Mouse (Mus musculus) 3T3-L1 (cell line): ENCODE measurements at regions not wholly inside any gene's neighbourhood (a gene's known extent, or its start where the extent isn't known, plus 50 kb on each side); places are given as distances from the start of the nearest gene placed in this dataset.

Experiments used
- DNase-seq: peaks from one replicate; pipeline ENCODE4 v3.0.0-alpha.2; 2015; ENCODE audit warnings: low read depth, low spot score

DNA sequence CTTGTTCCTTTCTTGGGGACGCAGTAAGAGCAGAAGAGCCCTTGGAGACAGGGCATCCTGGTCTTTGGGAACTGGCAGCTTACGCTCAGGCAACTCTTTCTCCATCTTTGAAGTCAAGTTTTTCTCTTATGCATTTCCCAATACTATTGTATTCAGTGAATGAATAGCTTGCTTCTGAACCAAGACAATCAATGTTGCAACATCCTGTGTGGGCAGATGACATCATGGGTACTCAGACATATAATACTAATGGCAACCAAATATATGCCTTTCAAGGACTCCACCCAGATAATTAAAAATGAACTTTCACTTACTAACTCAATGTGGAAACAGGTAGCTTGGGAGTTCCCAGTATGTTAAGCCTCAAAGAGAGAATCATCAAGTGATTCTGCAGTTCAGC lies 104.6 kb downstream of the Ngf start:
- peak; percentile 52 for DNase-seq

DNA sequence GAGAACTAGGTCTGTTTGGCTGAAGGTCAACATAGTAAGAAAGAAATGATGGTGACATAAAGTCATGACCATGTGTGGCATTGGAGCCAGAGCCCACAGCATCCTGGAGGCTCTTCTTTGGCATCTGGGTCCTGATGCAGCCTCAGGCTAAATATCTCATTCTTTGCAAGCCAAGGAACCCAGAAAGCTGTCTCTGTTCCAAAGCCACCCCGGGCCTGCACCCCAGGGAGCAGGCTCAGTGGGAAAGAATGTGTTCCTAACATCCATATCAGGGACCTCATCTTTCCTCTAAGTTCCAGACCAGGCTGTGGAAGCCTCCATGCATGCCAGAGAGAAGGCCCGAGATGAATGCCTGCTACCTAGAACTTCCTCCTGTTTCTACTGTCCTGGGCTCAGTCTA lies 107.2 kb downstream of the Ngf start:
- peak; percentile 35 for DNase-seq

DNA sequence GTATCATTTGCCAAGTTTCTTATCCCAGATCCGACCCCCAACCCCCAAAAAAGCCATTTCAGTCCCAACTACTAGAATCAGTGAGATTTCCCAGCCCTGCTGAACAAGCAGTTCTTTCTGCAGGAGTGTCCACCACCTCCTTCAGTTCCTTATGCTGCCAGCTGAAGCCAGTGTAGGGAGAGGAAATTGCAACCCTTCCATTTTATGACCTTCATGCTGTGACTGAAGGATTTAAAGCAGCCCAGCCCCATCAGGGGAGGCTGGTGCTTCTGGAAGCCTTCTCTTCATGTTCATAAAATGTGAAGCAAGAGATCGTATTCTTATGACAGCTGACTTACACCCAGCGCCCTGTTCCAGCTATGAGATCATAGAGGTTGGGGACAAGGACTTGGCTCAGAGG lies 112.1 kb downstream of the Ngf start:
- DNase-seq, result no peak

DNA sequence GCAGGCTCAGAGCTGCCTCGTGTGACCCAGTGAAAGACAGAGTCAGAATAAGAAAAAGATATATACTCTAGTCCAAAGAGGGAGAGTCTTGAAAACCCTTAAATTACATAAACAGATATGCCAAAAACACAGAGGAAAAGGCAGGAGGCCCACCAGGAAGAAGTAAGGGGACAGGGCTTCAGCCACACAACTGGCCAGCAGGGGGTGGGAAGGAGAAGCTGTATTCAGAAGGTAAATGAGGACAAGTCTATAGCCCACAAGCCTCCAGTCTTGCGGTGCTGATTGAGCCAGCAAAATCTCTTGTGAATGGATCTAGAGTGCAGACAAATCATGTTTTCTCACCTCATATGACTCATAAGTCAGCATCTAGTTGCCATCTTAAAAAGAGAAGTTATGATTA lies 115.4 kb downstream of the Ngf start:
- peak; percentile 19 for DNase-seq

DNA sequence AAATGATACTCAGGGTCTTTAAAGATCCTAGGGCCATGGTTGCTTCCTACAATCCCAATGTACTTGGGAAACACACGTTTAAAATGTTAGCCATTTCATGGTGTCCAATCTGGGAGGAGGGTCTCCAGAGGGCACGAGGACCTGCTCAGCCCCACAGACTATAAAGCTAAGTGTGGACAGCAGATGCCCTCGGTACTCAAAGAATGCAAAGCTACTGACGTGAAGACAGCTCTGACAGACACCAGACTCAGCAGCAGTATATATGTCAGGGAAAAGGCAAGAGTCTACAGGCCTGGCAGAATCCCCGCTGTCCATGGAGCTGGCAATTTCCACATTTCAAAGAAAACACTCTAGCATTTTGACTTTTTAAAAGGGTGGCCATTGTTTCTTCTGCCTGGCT lies 116.5 kb downstream of the Ngf start:
- no peak for DNase-seq

DNA sequence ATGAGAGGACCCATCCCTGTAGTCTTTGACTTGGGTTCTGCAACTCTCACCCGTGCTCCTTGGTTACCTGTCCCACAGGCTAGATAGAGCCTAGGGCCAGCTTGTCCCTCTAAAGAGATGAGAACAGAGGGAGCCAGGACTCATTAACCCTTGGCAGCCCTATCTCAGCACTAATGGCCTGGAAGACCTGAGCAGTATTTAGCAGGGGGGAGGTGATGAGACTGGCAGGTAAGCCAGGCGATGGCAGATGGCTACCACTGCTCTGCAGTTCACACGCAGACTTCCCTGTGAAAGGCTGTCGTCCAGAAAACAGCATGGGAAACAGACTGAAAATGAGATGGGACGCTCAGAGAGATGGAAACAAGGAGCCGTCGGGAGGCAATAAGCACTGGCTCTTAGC lies 122.3 kb downstream of the Ngf start:
- no peak for DNase-seq

DNA sequence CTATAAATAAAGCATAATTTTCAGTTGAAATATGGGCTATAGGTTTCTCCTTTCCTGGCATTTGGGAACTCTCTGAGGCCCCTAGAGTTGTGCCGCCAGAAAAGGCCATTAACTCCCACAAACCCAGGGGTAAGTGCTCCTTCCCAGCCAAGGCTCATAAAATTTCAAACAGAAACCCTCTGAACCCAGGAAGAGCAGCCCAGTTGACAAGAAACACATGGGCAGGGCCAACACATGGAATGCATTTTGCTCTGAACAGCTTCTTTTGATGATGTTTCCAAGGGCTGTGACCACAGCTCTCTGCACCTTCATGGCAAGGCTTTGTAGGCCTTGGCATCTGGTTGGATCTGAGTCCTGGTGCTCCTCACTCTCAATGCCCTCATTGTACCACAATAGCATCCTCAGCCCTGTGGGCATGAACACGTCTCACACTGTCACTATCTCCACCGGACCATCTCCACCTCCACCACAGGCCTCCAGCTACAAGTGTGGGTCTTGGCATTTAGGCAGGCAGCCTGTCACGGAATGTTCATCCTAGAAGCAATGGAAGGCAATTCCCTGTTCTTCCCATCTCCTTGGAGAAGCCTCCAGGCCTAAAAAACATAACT lies 127.3 kb downstream of the Ngf start:
- peak; percentile 40 for DNase-seq

DNA sequence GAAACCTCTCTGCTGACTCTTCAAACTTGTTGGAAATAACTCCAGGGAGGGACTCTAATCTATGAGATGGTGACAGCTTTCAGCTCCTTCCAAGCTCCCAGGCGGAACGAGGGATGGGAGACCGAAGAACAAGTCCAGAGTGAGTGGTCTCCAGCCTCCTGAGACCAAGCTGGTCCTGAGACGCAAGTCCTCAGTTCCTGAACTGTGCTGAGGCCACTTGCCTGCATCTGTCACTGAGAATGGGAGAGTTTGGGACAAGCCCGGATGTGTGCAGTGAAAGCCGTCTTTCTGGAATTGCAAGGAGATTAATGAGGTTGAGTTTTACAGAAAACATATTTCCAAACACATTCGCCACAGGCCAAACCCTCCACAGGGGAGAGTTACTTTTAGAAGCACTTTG lies 129.3 kb downstream of the Ngf start:
- DNase-seq, result no peak

DNA sequence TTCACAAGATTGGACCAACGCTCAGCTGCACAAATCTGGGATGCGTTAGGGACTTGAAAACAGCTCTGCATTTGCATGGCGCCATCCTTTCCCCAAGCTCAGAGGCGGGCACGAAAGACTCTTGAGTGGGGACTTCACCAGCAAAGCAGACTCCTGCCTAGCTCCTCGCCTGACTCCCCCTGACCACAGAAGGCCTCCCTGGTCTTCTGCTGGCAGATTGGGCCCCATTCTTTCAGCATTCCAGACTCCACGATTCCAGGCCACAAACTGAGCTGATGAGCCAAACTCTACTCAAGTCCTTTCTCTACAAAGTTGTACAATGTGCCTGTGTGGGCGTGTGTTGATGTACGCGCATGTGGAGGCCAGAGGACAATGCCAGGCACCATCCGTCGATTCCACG lies 131.6 kb upstream of the Tspan2 start:
- peak; percentile 11 for DNase-seq

DNA sequence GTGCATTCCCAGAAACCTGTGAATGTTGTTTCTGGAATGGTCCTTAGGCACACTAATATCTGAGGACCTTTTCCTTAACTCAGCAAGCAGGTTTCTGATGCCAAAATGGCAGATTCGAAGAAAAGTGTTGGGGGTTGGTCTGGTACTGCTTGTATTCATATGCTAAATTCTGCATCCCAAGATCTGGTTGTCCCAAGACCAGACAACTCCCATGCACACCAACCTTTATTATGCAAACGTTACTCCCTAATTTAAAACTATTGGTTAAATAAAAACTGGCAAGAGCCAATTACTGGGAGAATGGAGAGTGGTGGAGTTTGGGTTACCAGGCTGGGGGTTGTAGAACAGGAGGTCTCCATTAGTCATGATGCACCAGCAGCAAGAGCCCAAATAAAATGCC lies 129.0 kb upstream of the Tspan2 start:
- no peak for DNase-seq

DNA sequence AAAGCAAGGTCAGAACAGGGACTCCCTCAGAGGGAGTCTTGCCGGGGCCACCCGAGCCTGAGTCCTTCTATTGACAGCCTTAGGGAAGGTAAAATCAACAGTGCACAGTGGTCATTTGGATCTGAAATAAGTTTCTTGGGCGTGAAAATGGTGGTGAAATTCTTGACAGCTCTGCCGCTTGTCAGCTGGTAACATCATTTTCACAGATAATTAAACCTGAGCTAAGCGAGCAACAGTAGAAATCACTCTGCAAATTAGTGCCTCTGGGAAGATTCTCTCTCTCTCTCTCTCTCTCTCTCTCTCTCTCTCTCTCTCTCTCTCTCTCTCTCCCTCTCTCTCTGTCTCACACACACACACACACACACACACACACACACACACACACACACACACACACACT lies 123.4 kb upstream of the Tspan2 start:
- no peak for DNase-seq

DNA sequence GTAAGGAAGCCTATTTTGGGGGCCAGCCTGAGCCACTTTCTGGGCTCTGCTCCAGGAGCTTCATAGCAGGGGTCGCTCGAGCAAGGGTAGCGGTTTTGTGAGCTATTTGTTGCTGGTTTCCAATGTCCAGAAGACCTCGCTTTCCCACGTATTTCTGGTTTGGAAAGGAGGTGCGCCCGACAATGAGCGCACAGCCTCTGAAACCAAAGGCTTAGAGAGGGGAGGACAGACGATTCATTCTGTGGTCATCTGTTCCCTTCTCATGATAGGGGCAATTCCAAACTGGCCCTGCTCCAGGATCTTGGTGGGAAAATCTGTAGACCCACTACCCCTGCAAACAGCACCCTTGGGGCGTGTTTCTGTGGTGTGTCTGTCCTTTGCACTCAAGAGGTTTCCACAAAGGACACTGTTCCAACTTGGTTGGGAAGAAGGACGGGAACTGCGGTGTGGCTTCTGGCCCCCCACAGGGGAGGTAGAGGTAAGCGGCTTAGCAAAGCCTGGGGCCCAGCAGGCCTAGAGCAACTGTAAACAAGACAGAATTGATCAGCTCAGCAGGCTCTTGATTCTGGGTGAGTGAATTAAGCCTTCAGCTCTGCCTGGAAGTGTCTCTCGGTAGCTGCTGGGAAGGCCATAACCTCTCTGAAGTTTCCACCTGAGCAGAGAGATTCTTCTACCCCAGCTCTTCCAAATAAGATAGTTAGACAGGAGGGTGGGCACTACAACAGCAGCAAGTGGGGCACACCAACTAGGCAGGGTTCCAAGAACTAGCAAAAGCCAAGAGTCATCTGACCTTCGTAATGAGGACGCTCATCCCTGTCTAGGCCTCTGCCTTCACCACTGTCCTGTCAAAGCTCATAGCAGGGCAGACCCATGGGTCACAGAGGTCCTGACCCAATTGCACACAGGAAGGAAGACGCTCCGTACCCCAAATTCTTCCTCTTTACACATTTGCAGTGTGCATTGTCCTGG lies 122.6 kb upstream of the Tspan2 start:
- DNase-seq, result no peak

DNA sequence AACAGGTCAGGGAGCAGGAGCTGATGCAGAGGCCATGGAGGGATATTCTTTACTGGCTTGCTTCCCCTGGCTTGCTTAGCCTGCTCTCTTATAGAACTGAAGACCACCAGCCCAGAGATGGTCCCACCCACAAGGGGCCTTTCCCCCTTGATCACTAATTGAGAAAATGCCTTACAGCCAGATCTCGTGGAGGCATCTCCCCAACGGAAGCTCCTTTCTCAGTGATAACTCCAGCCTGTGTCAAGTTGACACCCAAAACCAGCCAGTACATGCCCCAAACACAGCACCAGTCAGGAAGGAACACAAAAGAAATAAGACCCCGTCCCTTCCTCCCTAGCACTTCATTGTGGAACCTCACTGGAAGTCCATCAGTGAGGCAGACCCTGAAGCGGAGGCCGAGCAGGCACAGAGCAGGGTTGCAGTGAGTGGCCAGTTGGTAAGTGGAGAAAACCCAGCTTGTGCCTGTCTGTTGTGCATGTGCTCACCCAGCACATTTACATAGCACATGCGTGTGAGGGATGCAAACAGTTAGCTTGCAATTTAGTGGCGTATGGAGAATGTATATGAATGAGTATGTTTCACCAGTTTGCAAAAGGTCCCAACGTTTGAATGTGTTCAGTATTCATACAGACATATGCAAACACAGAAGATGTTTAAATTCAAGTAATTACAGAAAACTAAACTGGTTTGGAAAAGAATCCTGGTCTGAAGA lies 114.5 kb upstream of the Tspan2 start:
- no peak for DNase-seq

DNA sequence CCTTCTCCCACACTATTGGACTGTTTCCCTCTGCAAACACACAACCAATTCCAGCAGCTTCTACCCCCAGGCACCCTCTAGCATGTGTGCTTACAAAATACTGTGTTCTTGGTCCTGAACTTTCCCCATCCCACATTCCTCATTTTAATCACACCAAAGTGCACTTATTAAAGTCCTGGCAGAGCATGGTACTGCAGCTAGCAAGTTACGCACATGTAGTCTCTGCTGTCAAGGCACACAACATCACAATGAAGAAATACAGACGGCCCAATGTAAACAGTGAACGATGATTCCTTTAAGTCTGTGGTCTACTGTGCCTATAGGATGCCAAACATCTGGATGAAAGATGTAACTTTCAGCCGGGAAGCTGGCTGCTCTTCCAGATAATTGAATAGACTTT lies 98.3 kb upstream of the Tspan2 start:
- DNase-seq, result peak; percentile 76

DNA sequence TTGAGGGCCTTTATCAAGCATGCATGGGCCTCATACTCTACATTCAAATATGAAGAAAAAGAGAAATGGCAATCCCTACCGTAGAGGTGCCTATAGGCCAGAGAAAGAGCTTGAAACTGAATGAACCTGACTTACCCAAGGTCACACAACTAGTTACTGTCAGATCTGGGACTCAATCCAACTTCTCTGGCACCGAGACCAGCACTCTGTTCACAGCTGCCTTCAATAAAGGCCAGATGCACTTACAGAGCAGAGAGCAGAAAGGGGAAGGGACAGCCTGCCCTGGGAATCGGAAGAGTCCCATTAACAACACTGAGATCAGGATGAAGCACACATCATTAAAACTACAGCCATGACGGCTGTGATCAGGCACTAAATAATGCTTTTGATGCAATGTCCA lies 97.7 kb upstream of the Tspan2 start:
- DNase-seq, result peak; percentile 77

DNA sequence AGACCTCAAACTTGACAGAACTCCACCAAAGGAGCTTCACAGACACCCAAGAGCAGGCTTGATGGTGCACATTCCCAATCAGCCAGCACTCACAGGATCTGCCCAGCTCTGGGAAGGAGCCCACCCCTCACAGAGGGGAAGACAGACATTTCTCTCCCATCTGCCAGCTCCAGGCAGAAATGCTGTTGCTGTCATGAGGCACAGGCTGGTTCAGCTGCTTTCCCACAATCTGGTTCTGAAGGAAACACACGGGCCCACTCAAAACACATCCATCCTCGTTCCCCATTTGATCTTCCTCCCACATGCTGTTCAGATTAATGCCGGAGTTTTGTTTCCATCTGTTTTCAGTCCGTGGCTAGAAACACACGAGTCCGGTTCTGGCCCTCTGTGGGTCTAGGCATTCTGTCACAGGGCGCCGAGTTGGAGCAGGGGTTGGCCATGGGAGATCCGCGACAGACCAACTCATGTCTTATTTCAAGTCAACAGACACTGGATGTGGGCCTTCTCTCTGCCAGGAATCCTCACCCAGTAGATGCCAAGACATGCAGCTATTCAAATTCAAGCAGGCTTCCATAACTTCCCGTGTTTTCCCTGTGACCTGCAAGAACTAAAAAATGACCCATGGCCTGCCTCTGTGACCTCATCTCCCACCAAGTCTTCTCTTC lies 89.9 kb upstream of the Tspan2 start:
- no peak for DNase-seq

DNA sequence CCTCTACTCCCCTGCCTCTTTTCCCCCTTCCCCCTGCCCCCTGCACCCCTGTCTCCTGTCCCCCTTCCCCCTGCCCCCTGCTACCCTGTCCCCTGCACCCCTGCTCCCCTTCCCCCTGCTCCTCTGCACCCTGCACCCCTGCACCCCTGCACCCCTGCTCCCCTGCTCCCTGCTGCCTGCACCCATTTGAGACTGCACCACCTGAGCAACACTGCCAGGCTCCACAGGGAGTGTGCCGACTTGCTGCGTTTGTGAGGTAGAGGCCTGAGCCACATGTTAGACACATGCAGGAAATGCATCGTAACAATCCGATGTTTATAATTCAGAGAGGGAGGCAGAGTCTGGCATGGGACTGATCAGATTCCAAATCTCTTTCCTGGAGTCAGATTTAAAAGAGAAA lies 85.9 kb upstream of the Tspan2 start:
- DNase-seq, result no peak

DNA sequence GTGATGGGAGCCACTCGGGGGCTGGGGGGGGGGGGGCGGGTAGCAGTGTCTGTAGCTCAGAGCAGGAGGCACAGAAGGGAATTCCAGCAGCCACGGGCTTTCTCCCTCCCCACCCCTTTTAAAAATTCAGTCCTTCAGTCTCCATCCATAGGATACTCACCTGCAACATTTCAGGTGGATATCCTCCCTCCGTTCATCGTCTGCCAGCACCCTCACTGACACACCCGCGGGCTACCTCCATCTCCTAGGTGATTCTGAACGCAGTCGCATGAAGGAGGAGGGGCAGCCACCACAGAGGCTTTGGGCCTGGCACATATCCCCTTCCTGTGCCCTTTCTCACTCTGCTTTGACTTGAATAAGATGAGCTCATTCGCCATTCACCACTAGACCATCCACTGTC lies 79.4 kb upstream of the Tspan2 start:
- DNase-seq, result no peak

DNA sequence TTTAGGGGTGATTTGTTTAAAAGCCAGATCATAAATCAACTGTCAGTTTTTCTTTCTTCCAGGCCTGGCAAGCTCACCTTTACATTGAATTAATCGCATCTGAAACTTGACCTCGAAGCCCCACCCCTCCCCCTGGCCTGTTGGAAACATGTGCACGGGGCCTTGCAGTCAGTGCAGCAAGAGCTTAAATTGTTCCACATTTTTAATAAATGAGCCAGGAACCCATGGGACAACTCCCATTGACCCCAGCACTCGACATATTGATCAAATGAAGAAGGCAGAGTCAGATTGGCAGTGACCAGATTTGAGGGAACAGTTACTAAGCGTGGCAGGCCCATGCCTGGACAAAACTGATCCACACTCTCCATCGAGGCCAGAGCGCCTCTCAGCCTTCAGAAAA lies 77.2 kb upstream of the Tspan2 start:
- no peak for DNase-seq

DNA sequence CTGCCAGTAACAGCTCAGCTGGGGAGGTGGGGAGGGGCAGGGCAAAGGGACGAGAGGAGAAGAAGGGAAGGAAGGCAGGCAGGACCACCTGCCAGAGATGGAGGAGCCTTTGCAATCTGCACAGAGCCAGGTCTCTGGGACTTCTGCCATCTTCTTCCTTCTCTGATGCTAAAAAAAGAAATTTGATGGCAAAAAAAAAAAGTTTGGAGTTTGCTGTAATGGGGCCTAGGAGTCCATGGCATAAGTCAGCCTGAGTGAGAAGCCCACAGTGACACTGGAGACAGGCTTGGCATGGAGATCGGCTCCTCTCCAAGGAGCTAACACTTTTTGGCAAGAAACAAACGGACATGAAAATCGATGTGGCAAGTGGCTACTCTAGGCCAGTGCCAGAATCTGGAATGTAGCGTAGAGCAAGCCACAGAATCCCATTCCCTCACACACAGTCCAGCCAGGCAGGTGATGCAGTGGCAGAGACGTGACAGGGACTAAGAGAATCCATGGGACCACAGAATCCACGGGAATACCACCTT lies 76.7 kb upstream of the Tspan2 start:
- DNase-seq, result peak; percentile 12

DNA sequence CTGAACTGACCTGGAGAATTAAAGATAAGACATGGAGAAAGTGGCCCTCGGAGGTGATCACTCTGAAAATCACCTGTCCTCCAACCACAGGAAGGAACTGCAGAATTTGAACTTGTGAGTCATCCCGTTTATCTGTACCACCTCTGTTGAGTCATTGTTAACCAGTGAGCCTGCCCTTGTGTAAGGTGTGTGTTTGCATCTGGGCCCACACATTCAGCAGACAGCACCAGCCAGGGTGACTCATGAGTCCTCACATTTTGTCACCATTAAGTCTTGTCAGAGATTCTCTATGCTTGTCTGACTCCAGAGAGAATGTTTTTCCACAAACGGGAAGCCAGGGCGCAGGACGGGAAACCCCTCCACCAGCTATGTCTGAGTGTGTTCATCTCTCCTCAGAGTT lies 75.0 kb upstream of the Tspan2 start:
- peak; percentile 59 for DNase-seq

DNA sequence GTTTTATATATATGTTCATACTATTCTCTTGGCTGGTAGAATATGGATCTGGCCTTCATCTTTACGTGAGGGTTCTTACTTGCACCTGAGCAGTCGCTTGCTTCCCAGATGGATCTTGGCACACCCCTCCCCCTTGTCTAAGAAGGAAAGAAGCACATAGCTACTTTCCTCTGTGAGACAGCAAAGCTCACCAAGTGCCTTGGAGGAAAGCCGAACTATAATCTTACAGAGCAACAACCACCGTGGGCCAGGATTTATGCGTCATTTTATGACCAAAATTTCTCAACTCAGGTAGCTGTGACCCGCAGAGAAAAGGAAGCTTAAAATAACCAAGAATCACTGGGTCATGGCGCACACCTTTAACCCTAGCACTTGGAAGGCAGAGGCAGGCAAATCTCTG lies 73.0 kb upstream of the Tspan2 start:
- DNase-seq, result no peak
